Mouse (Mus musculus): ENCODE measurements around the gene Olfr524. TPM values are rescaled to one million over a fixed set of nuclear protein-coding genes. Genes with fewer than 3 reads are reported as not detected.

The Olfr524 gene
- polyA plus RNA-seq, 1 experiment = not detected

GRCm38 (mm10) chr7:140153829-140154217, 51.9 kb downstream of the Olfr524 start:
- Histone ChIP-seq H3K4me3 (no peak overlapping the region), H3ac (ENCODE audit: control insufficient read depth, insufficient read length) (no peak overlapping the region), H3K27me3 (ENCODE audit: control insufficient read depth, insufficient read depth, insufficient read length) (peaks cover 5% of the 10 kb centered on the region), H3K36me3 (ENCODE audit: control insufficient read depth, insufficient read depth) (no peaks in the 10 kb centered on the region), H3K79me2 (ENCODE audit: control insufficient read depth, insufficient read depth) (no peaks in the 10 kb centered on the region), H3K4me2 (ENCODE audit: low read depth) (no peak overlapping the region)
- TF ChIP-seq CEBPB (IDR thresholded peaks at IDR 0.05; ENCODE audit: insufficient read depth, poor library complexity, severe bottlenecking) (no peak), SRF (IDR thresholded peaks at IDR 0.05; ENCODE audit: control insufficient read depth, insufficient read length, low read depth) (no peak), E2F4 (IDR thresholded peaks at IDR 0.05; ENCODE audit: insufficient read depth) (no peak), MAX (IDR thresholded peaks at IDR 0.05; ENCODE audit: low read depth) (no peak), MYOD1 (IDR thresholded peaks at IDR 0.05; ENCODE audit: control insufficient read depth in 1 of 3, insufficient read length in 2 of 3, low read depth in 2 of 3) (no peak), TCF3 (IDR thresholded peaks at IDR 0.05; ENCODE audit: insufficient read length, low read depth) (no peak), TCF12 (IDR thresholded peaks at IDR 0.05; ENCODE audit: insufficient read depth, poor library complexity, severe bottlenecking) (no peak), REST (IDR thresholded peaks at IDR 0.05; ENCODE audit: insufficient read depth, insufficient read length) (no peak), POLR2A (IDR thresholded peaks at IDR 0.05; ENCODE audit: insufficient read length, low read depth) (no peak), USF1 (IDR thresholded peaks at IDR 0.05; ENCODE audit: low read depth) (no peak), MYOG (IDR thresholded peaks at IDR 0.05; ENCODE audit: control insufficient read depth in 1 of 3, insufficient read depth in 1 of 3, insufficient read length in 2 of 3, low read depth in 2 of 3) (no peak), POLR2AphosphoS2 (IDR thresholded peaks at IDR 0.05; ENCODE audit: insufficient read length, low read depth) (no peak)

- TF ChIP-seq MYOD1 (IDR thresholded peaks at IDR 0.05; ENCODE audit: control insufficient read depth in 1 of 3, insufficient read length in 2 of 3, low read depth in 2 of 3) (no peak), USF1 (IDR thresholded peaks at IDR 0.05; ENCODE audit: low read depth) (no peak), TCF3 (IDR thresholded peaks at IDR 0.05; ENCODE audit: insufficient read length, low read depth) (no peak), MAX (IDR thresholded peaks at IDR 0.05; ENCODE audit: low read depth) (no peak), POLR2AphosphoS2 (IDR thresholded peaks at IDR 0.05; ENCODE audit: insufficient read length, low read depth) (no peak), POLR2A (IDR thresholded peaks at IDR 0.05; ENCODE audit: insufficient read length, low read depth) (no peak), MYOG (IDR thresholded peaks at IDR 0.05; ENCODE audit: control insufficient read depth in 1 of 3, insufficient read depth in 1 of 3, insufficient read length in 2 of 3, low read depth in 2 of 3) (no peak), REST (IDR thresholded peaks at IDR 0.05; ENCODE audit: insufficient read depth, insufficient read length) (no peak)
- Histone ChIP-seq H3K36me3 (ENCODE audit: control insufficient read depth, insufficient read depth) (no peaks in the 10 kb centered on the region), H3K79me2 (ENCODE audit: control insufficient read depth, insufficient read depth) (no peaks in the 10 kb centered on the region), H3K4me3 (no peak overlapping the region), H3K27me3 (ENCODE audit: control insufficient read depth, insufficient read depth, insufficient read length) (peaks cover 5% of the 10 kb centered on the region), H3ac (ENCODE audit: control insufficient read depth, insufficient read length) (no peak overlapping the region), H3K4me2 (ENCODE audit: low read depth) (no peak overlapping the region)
Measured at GRCm38 (mm10) chr7:140153383-140153782, 52.4 kb downstream of the Olfr524 start.

Other genes with a start within 250 kb of the Olfr524 start
- 0.13 TPM for gene 6430531B16Rik, start 227.2 kb downstream of the Olfr524 start, polyA plus RNA-seq (2012; fragmentation: generic; extraction: Trizol)
- 2.3 TPM for gene Adam8, start 213.4 kb downstream of the Olfr524 start, polyA plus RNA-seq (2012; fragmentation: generic; extraction: Trizol)
- gene Zfp511, start 169.6 kb downstream of the Olfr524 start, polyA plus RNA-seq (2012; fragmentation: generic; extraction: Trizol) = 25.2 TPM
- 22.1 TPM for gene Tubgcp2, start 169.3 kb downstream of the Olfr524 start, polyA plus RNA-seq (2012; fragmentation: generic; extraction: Trizol)
- gene Msx3, start 156.9 kb downstream of the Olfr524 start, polyA plus RNA-seq (2012; fragmentation: generic; extraction: Trizol) = 0.05 TPM
- gene Caly, start 123.4 kb downstream of the Olfr524 start, polyA plus RNA-seq (2012; fragmentation: generic; extraction: Trizol) = not detected
- not detected for gene Prap1, start 112.6 kb downstream of the Olfr524 start, polyA plus RNA-seq (2012; fragmentation: generic; extraction: Trizol)
- gene Fuom, start 103.5 kb downstream of the Olfr524 start, polyA plus RNA-seq (2012; fragmentation: generic; extraction: Trizol) = 9.5 TPM
- gene Paox, start 90.2 kb downstream of the Olfr524 start, polyA plus RNA-seq (2012; fragmentation: generic; extraction: Trizol) = 7.0 TPM
- 125 TPM for gene Echs1, start 89.5 kb downstream of the Olfr524 start, polyA plus RNA-seq (2012; fragmentation: generic; extraction: Trizol)
- gene Mtg1, start 68.4 kb downstream of the Olfr524 start, polyA plus RNA-seq (2012; fragmentation: generic; extraction: Trizol) = 23.3 TPM
- not detected for gene Sprn, start 51.1 kb downstream of the Olfr524 start, polyA plus RNA-seq (2012; fragmentation: generic; extraction: Trizol)
- not detected for gene Olfr522, start 41.2 kb downstream of the Olfr524 start, polyA plus RNA-seq (2012; fragmentation: generic; extraction: Trizol)
- gene Olfr523, start 32.7 kb downstream of the Olfr524 start, polyA plus RNA-seq (2012; fragmentation: generic; extraction: Trizol) = not detected
- not detected for gene Cd163l1, start 12.3 kb upstream of the Olfr524 start, polyA plus RNA-seq (2012; fragmentation: generic; extraction: Trizol)
- gene 5830411N06Rik, start 41.3 kb upstream of the Olfr524 start, polyA plus RNA-seq (2012; fragmentation: generic; extraction: Trizol) = 0.12 TPM
- gene Olfr525, start 114.9 kb upstream of the Olfr524 start, polyA plus RNA-seq (2012; fragmentation: generic; extraction: Trizol) = not detected
- gene Olfr527, start 128.1 kb upstream of the Olfr524 start, polyA plus RNA-seq (2012; fragmentation: generic; extraction: Trizol) = not detected
- gene Olfr60, start 155.7 kb upstream of the Olfr524 start, polyA plus RNA-seq (2012; fragmentation: generic; extraction: Trizol) = not detected
- not detected for gene Olfr530, start 170.4 kb upstream of the Olfr524 start, polyA plus RNA-seq (2012; fragmentation: generic; extraction: Trizol)
- gene Olfr531, start 197.0 kb upstream of the Olfr524 start, polyA plus RNA-seq (2012; fragmentation: generic; extraction: Trizol) = not detected
- gene Olfr532, start 215.7 kb upstream of the Olfr524 start, polyA plus RNA-seq (2012; fragmentation: generic; extraction: Trizol) = not detected